Mouse (Mus musculus) frontal cortex, adult (tissue): ENCODE results near the gene Asb2.

Experiments
- ATAC-seq: cut with Nextera tagmentation; 2 replicates; pipeline ENCODE4 v1.9.2; 2017; ENCODE audit warnings: mild to moderate bottlenecking, moderate library complexity, mixed read lengths; ENCODE audit not compliant: low TSS enrichment

Asb2 gene

GRCm38 (mm10) chr12:103272176-103272575 is 83.6 kb downstream of the Asb2 start:
- 0 out of 2 replicates have a peak, but pooled peaks have one; percentile 10 for ATAC-seq
